Mouse (Mus musculus) neural tube, embryonic 15.5 days (tissue): ENCODE results near the gene 4833439L19Rik. TPM values are rescaled to one million over a fixed set of nuclear protein-coding genes. Genes with fewer than 3 reads are reported as not detected.

Experiments used
- ATAC-seq: fragments of 200-750 bp; cut with Nextera tagmentation; 2 replicates; pipeline ENCODE4 v1.8.0; 2017; ENCODE audit warnings: mild to moderate bottlenecking, moderate TSS enrichment, moderate library complexity; ENCODE audit not compliant: low FRiP score
- H3K27ac ChIP-seq: fragments of 300-500 bp; sonication (generic); replicated peaks from 2 replicates; pipeline ENCODE4 v1.5.1; 2015; ENCODE audit warnings: mild to moderate bottlenecking, inconsistent platforms
- H3K27me3 ChIP-seq: fragments of 300-500 bp; sonication (generic); replicated peaks from 2 replicates; pipeline ENCODE4 v1.6.1; 2015; ENCODE audit warnings: inconsistent platforms
- H3K36me3 ChIP-seq: fragments of 300-500 bp; sonication (generic); 2 replicates; pipeline ENCODE4 v1.6.1; 2015; ENCODE audit warnings: inconsistent platforms
- H3K4me1 ChIP-seq: fragments of 300-500 bp; sonication (generic); 2 replicates; pipeline ENCODE4 v1.6.1; 2015; ENCODE audit warnings: inconsistent platforms
- H3K4me2 ChIP-seq: fragments of 300-500 bp; sonication (generic); 2 replicates; pipeline ENCODE4 v1.6.1; 2015; ENCODE audit warnings: inconsistent platforms, mild to moderate bottlenecking, moderate library complexity
- H3K4me3 ChIP-seq: fragments of 300-500 bp; sonication (generic); replicated peaks from 2 replicates; pipeline ENCODE4 v1.5.1; 2015; ENCODE audit warnings: mild to moderate bottlenecking, inconsistent platforms
- H3K9ac ChIP-seq: fragments of 300-500 bp; sonication (generic); replicated peaks from 2 replicates; pipeline ENCODE4 v1.6.1; 2015; ENCODE audit warnings: mild to moderate bottlenecking, inconsistent platforms
- H3K9me3 ChIP-seq: fragments of 300-500 bp; sonication (generic); replicated peaks from 2 replicates; pipeline ENCODE4 v1.6.1; 2016; ENCODE audit warnings: inconsistent platforms
- WGBS: fragments of 180-500 bp; shearing (Covaris S2); methylation state at CpG from one replicate; pipeline ENCODE4 v1.1.7; 2015; ENCODE audit warnings: mixed read lengths; 5-methylcytosine and 5-hydroxymethylcytosine counted together
- polyA plus RNA-seq: library from polyadenylated mRNA; unstranded; fragments of >200 nt; fragmentation: Nextera tagmentation; extraction: Ambion mirVana; gene quantifications from 2 replicates; pipeline ENCODE4 v1.2.1, GENCODE M21; 2015

Gene 4833439L19Rik
- polyA plus RNA-seq, 1 experiment from 2014 or later = 220 TPM

GRCm38 (mm10) chr13:54562562-54562961 lies 2.7 kb downstream of the 4833439L19Rik start:
- H3K4me3 ChIP-seq = no peak overlapping the region
- no peak for ATAC-seq
- 85% methylated on average over 7 of the region's 7 CpGs for WGBS
- H3K4me1 ChIP-seq = peaks cover 22% of the 10 kb centered on the region
- no peak overlapping the region for H3K27ac ChIP-seq
- no peaks in the 10 kb centered on the region for H3K27me3 ChIP-seq
- no peak overlapping the region for H3K9ac ChIP-seq
- H3K4me2 ChIP-seq = no peak overlapping the region
- H3K36me3 ChIP-seq = peaks cover 54% of the 10 kb centered on the region
- H3K9me3 ChIP-seq = no peaks in the 10 kb centered on the region

- Histone ChIP-seq H3K9ac (no peak overlapping the region), H3K27ac (no peak overlapping the region), H3K27me3 (no peaks in the 10 kb centered on the region), H3K36me3 (peaks cover 71% of the 10 kb centered on the region), H3K4me1 (peaks cover 18% of the 10 kb centered on the region), H3K9me3 (no peaks in the 10 kb centered on the region), H3K4me2 (no peak overlapping the region), H3K4me3 (no peak overlapping the region)
- WGBS = 96% methylated on average over 7 of the region's 7 CpGs
- ATAC-seq = no peak
Observed at GRCm38 (mm10) chr13:54560608-54561007, 4.6 kb downstream of the 4833439L19Rik start.

GRCm38 (mm10) chr13:54559656-54560055 lies 5.6 kb downstream of the 4833439L19Rik start:
- Histone ChIP-seq H3K4me3 (no peak overlapping the region), H3K9me3 (no peaks in the 10 kb centered on the region), H3K4me1 (peaks cover 14% of the 10 kb centered on the region), H3K27ac (no peak overlapping the region), H3K9ac (no peak overlapping the region), H3K4me2 (no peak overlapping the region), H3K27me3 (no peaks in the 10 kb centered on the region), H3K36me3 (peaks cover 75% of the 10 kb centered on the region)
- no peak for ATAC-seq
- WGBS = 97% methylated on average over 2 of the region's 2 CpGs

GRCm38 (mm10) chr13:54557652-54558051 lies 7.6 kb downstream of the 4833439L19Rik start:
- H3K4me2 ChIP-seq = no peak overlapping the region
- ATAC-seq = no peak
- H3K9me3 ChIP-seq = no peaks in the 10 kb centered on the region
- no peak overlapping the region for H3K4me3 ChIP-seq
- H3K27me3 ChIP-seq = no peaks in the 10 kb centered on the region
- H3K27ac ChIP-seq = no peak overlapping the region
- WGBS = 97% methylated on average over 1 of the region's 1 CpGs
- H3K36me3 ChIP-seq = peaks cover 87% of the 10 kb centered on the region
- no peaks in the 10 kb centered on the region for H3K4me1 ChIP-seq
- H3K9ac ChIP-seq = no peak overlapping the region

- Histone ChIP-seq H3K4me3 (no peak overlapping the region), H3K4me2 (no peak overlapping the region), H3K9ac (no peak overlapping the region), H3K27ac (no peak overlapping the region), H3K36me3 (peaks cover 88% of the 10 kb centered on the region), H3K9me3 (no peaks in the 10 kb centered on the region), H3K4me1 (no peaks in the 10 kb centered on the region), H3K27me3 (no peaks in the 10 kb centered on the region)
- WGBS = 91% methylated on average over 3 of the region's 3 CpGs
- no peak for ATAC-seq
Observed at GRCm38 (mm10) chr13:54556796-54557195, 8.4 kb downstream of the 4833439L19Rik start.

GRCm38 (mm10) chr13:54556176-54556575 lies 9.1 kb downstream of the 4833439L19Rik start:
- no peaks in the 10 kb centered on the region for H3K9me3 ChIP-seq
- no peaks in the 10 kb centered on the region for H3K4me1 ChIP-seq
- H3K4me3 ChIP-seq = no peak overlapping the region
- H3K36me3 ChIP-seq = peaks cover 89% of the 10 kb centered on the region
- WGBS = 92% methylated on average over 9 of the region's 9 CpGs
- no peak overlapping the region for H3K9ac ChIP-seq
- no peak overlapping the region for H3K27ac ChIP-seq
- no peak overlapping the region for H3K4me2 ChIP-seq
- no peaks in the 10 kb centered on the region for H3K27me3 ChIP-seq
- ATAC-seq = no peak

GRCm38 (mm10) chr13:54548036-54548435 lies 17.2 kb downstream of the 4833439L19Rik start:
- no peaks in the 10 kb centered on the region for H3K4me1 ChIP-seq
- H3K36me3 ChIP-seq = peaks cover 68% of the 10 kb centered on the region
- 91% methylated on average over 7 of the region's 7 CpGs for WGBS
- no peaks in the 10 kb centered on the region for H3K27me3 ChIP-seq
- no peak for ATAC-seq
- no peak overlapping the region for H3K4me2 ChIP-seq
- H3K27ac ChIP-seq = no peak overlapping the region
- H3K4me3 ChIP-seq = no peak overlapping the region
- H3K9me3 ChIP-seq = no peaks in the 10 kb centered on the region
- H3K9ac ChIP-seq = no peak overlapping the region

- Histone ChIP-seq H3K4me1 (no peaks in the 10 kb centered on the region), H3K36me3 (peaks cover 73% of the 10 kb centered on the region), H3K27ac (no peak overlapping the region), H3K9ac (no peak overlapping the region), H3K9me3 (no peaks in the 10 kb centered on the region), H3K4me2 (no peak overlapping the region), H3K27me3 (no peaks in the 10 kb centered on the region), H3K4me3 (no peak overlapping the region)
- ATAC-seq = no peak
Observed at GRCm38 (mm10) chr13:54532134-54532533, 33.1 kb downstream of the 4833439L19Rik start.

GRCm38 (mm10) chr13:54527140-54527539 lies 38.1 kb downstream of the 4833439L19Rik start:
- H3K27me3 ChIP-seq = no peaks in the 10 kb centered on the region
- no peak overlapping the region for H3K4me3 ChIP-seq
- H3K36me3 ChIP-seq = peaks cover 67% of the 10 kb centered on the region
- H3K4me2 ChIP-seq = no peak overlapping the region
- no peak for ATAC-seq
- 84% methylated on average over 6 of the region's 6 CpGs for WGBS
- no peak overlapping the region for H3K9ac ChIP-seq
- H3K9me3 ChIP-seq = no peaks in the 10 kb centered on the region
- H3K4me1 ChIP-seq = no peaks in the 10 kb centered on the region
- no peak overlapping the region for H3K27ac ChIP-seq

GRCm38 (mm10) chr13:54521181-54521580 lies 44.1 kb downstream of the 4833439L19Rik start:
- H3K36me3 ChIP-seq = peaks cover 22% of the 10 kb centered on the region
- no peak overlapping the region for H3K4me3 ChIP-seq
- no peaks in the 10 kb centered on the region for H3K9me3 ChIP-seq
- H3K4me1 ChIP-seq = no peaks in the 10 kb centered on the region
- no peak overlapping the region for H3K4me2 ChIP-seq
- no peak overlapping the region for H3K27ac ChIP-seq
- H3K9ac ChIP-seq = no peak overlapping the region
- H3K27me3 ChIP-seq = no peaks in the 10 kb centered on the region
- ATAC-seq = no peak

- Histone ChIP-seq H3K4me2 (no peak overlapping the region), H3K36me3 (peaks cover 19% of the 10 kb centered on the region), H3K27ac (no peak overlapping the region), H3K4me3 (no peak overlapping the region), H3K9ac (no peak overlapping the region), H3K27me3 (no peaks in the 10 kb centered on the region), H3K4me1 (no peaks in the 10 kb centered on the region), H3K9me3 (0 out of 2 replicates have a peak, but pooled peaks cover 4% of the 10 kb centered on the region)
- 94% methylated on average over 4 of the region's 4 CpGs for WGBS
- ATAC-seq = no peak
Observed at GRCm38 (mm10) chr13:54520221-54520620, 45.0 kb downstream of the 4833439L19Rik start.

- Histone ChIP-seq H3K9ac (no peak overlapping the region), H3K36me3 (0 out of 2 replicates have a peak, but pooled peaks cover 1% of the 10 kb centered on the region), H3K27me3 (0 out of 2 replicates have a peak, but pooled peaks cover 3% of the 10 kb centered on the region), H3K4me3 (no peak overlapping the region), H3K4me1 (peaks cover 25% of the 10 kb centered on the region), H3K9me3 (no peaks in the 10 kb centered on the region), H3K27ac (no peak overlapping the region), H3K4me2 (no peak overlapping the region)
- WGBS = 90% methylated on average over 1 of the region's 1 CpGs
- no peak for ATAC-seq
Observed at GRCm38 (mm10) chr13:54505920-54506319, 59.3 kb downstream of the 4833439L19Rik start.
